Mouse (Mus musculus) cerebellum, postnatal 4 days (tissue): ENCODE data around the gene Gpx2.
A peak's percentile ranks its signal among the peaks of the same experiment; 100 is the strongest.

Experiments used
- DNase-seq, 2 experiments: peaks; one replicate each; pipeline ENCODE4 v3.0.0; 2022; ENCODE audit warnings: low spot score in 2 of 2, mixed read lengths in 1 of 2

The Gpx2 gene

GRCm38 (mm10) chr12:76795350-76795749 is at the start of gene Gpx2:
Gpx2 (minus strand) TSS chr12:76795554.
- DNase-seq = no peak

DNA sequence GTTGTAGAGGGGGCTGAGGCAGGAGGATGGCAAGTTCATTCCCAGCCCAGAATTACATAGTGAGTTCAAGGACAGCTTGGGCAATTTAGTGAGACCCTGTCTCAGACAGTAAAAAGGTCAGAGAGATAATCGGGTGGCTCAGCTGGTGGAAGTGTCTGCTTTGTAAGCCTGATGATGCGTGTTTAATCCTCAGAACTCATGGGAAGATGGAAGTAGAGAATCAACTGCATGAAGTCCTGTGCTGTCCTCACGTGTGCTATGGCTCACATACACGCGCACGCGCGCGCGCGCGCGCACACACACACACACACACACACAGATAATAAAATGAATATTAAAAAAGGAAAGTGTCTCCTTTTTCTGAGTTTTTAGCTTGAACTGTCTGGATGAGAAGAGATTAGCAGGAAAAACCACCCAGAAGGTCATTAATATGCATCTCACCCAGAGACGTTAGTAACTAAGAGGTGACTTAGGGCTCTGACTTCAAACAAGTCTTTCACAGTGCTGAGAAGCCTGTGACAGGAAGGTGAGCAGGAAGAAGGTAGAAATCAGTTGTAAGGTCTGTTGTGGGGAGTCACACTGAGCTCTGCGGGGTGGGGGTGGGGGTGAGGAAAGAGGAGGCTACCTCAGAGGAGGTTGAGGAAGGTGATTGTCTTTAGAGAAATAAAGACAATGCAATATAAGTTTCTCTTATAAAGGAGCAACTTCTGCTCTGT is 49.1 kb upstream of the Gpx2 start:
- DNase-seq = no peak

GRCm38 (mm10) chr12:76840081-76840480 is 44.7 kb upstream of the Gpx2 start:
- no peak for DNase-seq

- no peak for DNase-seq
Measured at GRCm38 (mm10) chr12:76839298-76839697, 43.9 kb upstream of the Gpx2 start.

DNA sequence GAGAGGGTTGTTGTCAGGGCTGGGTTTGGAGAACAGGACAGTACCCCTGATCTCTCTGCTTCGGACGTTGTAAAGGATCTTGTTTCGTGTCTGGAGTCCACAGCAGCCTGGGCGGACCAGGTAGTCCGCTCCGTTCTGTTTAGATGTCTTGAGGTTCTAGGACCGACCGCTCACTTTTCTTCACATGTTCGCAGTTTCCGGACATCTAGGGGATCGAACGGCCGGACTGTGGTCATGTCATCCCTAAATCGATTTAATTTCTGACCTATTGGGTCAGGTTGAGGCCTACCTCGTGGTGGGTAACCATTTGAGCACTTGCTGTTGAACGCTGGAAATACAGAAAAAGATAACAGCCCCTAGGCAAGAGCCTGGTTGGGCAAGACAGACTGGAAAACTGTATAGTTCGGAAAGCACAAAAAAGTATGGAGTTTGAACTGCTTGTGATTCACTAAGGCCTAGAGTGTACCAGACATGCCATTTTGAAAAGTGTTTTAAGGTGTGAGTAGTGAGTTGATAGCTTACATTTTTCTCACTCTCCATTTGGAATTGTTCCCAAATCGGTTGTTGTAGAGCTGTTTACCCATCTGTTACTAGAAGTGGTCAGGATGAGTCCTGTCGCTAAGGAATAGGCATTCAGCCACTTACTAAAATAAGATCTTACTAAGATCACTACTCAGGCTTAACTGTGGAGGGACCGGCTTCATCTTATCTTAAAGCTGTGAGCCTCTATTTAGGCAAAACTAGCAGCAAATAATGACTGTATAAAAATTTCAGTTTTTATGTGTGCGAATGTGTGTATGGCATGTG is 42.7 kb upstream of the Gpx2 start:
- no peak for DNase-seq

DNA sequence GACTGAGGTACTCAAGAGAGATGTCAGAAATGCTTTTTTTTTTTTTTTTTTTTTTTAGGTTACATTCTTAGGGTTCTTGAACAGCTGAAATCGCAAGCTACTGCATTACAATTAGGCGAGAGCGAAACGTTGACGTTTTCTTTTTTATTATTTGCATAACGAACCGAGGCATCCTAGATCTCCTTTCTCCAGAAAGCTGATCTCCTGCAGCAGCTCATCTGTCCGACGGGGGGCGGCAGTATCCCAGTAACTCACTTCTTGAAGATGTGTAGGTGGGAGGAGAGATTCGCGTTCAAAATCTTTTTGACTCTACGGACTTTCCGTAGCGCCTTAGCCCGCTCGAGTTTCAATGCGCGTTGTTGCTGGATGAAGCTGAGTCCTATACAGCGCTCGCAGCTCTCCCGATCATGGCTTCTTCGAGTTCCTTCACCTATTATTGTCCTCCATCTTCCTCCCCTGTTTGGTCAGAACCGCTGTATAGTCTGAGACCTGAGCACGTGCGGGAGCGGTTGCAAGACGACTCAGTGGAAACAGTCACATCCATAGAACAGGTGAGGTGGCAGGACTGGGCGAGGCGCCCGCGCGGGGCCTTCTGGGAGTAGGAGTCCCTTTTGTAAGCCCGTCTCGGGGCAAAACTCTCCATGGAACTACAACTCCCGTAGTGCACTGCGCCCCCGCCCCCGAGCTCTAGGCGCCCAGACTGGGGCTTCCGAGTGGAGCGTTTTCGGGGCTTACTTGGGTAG is 41.9 kb upstream of the Gpx2 start:
- peak; percentile 89 to 97 for DNase-seq

- no peak for DNase-seq
Measured at GRCm38 (mm10) chr12:76832704-76833103, 37.4 kb upstream of the Gpx2 start.

GRCm38 (mm10) chr12:76825283-76825682 is 29.9 kb upstream of the Gpx2 start:
- no peak for DNase-seq

GRCm38 (mm10) chr12:76822651-76823041 is 27.3 kb upstream of the Gpx2 start, which contains the start of gene Rab15:
Rab15 (minus strand) TSS chr12:76822908.
- no peak for DNase-seq

DNA sequence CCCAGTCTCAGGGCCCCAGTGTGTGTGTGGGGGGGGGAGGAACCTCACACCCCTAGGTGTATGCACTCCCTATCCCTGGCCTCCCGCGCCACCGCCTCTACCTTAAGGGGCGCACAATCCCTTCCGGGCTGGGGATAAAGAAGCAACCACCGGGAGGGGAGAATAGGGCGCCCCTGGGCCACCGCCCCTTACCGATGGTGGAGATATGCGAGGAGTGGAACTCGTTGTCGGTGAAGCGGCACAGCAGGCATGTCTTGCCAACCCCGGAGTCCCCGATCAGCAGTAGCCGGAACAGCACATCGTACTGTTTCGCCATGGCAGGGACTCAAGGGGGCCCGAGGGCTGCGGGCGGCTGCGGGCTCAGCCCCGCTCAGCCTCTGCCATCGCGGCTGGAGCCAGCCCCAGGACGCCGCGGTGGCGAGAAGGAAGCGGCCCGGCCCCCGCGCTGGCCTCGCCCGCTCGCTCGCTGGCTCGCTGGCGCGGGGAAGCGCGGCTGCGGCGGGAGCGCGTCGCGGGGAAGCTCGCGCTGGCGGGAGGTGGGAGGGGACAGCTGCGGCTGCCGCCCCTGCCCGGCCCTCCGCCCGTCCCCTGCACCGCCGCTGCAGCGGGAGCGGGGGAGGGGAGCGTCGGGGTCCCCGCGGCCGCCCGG is 26.8 kb upstream of the Gpx2 start:
- peak in 1 of 2 experiments; percentile 48 for DNase-seq

DNA sequence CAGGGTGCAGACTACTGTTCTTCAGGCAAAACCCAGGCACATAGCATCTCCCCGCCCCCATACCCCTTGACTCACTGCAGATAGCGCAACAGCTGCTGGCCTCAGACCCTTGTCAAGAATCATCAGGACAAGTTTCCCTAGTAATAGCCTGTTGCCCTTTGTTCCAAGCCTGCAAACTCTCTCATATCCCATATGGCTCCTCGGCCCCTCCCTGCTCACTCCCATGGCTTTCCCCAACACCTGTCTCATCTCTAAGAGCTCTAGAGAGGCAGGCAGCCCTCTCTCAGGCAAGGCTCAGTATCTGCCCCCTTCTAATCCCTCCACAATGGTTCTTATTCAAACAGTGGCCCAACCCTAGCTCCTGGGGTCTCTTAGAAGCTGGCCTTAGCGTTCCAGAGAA is 25.3 kb upstream of the Gpx2 start:
- DNase-seq = no peak

- DNase-seq = no peak
Measured at GRCm38 (mm10) chr12:76819816-76820215, 24.5 kb upstream of the Gpx2 start.

GRCm38 (mm10) chr12:76818908-76819307 is 23.6 kb upstream of the Gpx2 start:
- DNase-seq = no peak

- DNase-seq = no peak
Measured at GRCm38 (mm10) chr12:76818120-76818519, 22.8 kb upstream of the Gpx2 start.

GRCm38 (mm10) chr12:76817176-76817575 is 21.8 kb upstream of the Gpx2 start:
- no peak for DNase-seq

- DNase-seq = no peak
Measured at GRCm38 (mm10) chr12:76816720-76817119, 21.4 kb upstream of the Gpx2 start.

- DNase-seq = no peak
Measured at GRCm38 (mm10) chr12:76814120-76814519, 18.8 kb upstream of the Gpx2 start.

- DNase-seq = no peak
Measured at GRCm38 (mm10) chr12:76813543-76813942, 18.2 kb upstream of the Gpx2 start.

GRCm38 (mm10) chr12:76811006-76811405 is 15.7 kb upstream of the Gpx2 start:
- no peak for DNase-seq

- no peak for DNase-seq
Measured at GRCm38 (mm10) chr12:76810491-76810890, 15.1 kb upstream of the Gpx2 start.

DNA sequence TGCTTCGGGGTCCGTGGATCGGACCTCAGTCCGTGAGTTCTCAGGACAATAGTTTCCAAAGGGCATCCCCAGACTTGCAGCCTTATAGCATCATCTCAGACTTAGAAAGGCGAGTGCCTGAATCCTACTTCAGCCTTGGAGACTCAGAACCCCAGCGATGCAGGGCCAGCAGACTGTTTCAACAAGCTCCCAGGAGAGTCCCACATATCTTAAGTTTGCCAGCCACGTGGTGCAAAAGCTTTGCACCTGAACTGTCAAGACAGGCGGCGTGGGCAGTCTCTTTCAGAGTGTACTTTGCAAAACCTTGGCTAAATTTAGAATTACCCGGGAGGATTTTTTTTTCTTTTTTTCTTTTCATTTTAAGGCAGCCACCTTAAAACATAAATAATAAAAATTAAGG is 12.4 kb upstream of the Gpx2 start:
- no peak for DNase-seq
